Mouse (Mus musculus) adipocyte (in vitro differentiated cells): ENCODE results near the gene Olfr1339.
A peak's percentile ranks its signal among the peaks of the same experiment; 100 is the strongest.

Source experiments
- DNase-seq: peaks from one replicate; pipeline ENCODE4 v3.0.0-alpha.2; 2016; ENCODE audit warnings: low spot score

Gene Olfr1339

DNA sequence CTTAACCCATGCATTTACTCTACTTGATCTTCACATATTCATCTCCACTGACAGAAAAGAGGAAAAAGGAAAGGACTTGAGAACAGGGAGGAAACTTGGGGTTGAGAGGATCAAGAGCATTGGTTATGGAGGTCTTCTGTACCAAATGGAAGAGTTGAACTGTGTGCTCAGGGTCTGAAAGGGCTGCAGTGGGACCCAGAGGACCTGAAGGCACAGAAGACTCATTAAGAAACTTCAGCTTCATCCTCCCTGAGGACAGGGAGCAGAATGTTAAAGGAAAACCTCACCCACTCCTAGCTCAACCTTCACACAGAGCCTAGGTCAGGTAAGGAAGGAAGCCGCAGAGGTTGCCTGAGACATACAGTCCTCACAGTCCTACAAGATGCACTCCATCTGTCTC, at the start of gene Olfr1339:
Olfr1339 (plus strand) TSS at position 301 of the 400 bp plus-strand sequence.
- no peak for DNase-seq

GRCm38 (mm10) chr4:118687086-118687485, 44.9 kb upstream of the Olfr1339 start:
- no peak for DNase-seq

- no peak for DNase-seq
Observed at GRCm38 (mm10) chr4:118692412-118692973, 39.5 kb upstream of the Olfr1339 start, which contains the start of gene Olfr1342. Gene Olfr1342, minus strand, starts transcription at chr4:118692756.

GRCm38 (mm10) chr4:118693812-118694211, 38.2 kb upstream of the Olfr1339 start:
- no peak for DNase-seq

DNA sequence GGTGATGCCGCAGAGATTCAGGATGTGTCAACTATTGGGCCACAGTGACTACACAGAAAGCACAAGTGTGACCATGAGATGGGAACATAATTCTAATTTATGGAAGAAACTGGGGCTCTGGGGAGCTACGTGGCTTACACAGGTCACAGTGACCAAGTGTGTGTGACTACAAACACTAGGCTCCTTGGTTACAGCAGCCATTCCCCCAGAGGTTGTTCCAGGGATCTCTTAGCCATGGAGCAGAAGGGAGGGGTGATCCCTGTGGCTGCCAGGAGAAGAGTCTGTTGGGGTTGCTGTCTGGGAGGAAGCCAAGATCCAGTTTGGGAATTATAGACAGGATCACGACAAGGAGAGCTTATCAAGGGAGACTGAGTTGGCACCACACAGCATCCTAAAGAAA, 28.8 kb upstream of the Olfr1339 start, which contains the start of gene Olfr1341:
Olfr1341 (plus strand) TSS at position 301 of the 400 bp plus-strand sequence.
- DNase-seq, result no peak

- no peak for DNase-seq
Observed at GRCm38 (mm10) chr4:118708086-118708485, 23.9 kb upstream of the Olfr1339 start.

- no peak for DNase-seq
Observed at GRCm38 (mm10) chr4:118711656-118712055, 20.3 kb upstream of the Olfr1339 start.

DNA sequence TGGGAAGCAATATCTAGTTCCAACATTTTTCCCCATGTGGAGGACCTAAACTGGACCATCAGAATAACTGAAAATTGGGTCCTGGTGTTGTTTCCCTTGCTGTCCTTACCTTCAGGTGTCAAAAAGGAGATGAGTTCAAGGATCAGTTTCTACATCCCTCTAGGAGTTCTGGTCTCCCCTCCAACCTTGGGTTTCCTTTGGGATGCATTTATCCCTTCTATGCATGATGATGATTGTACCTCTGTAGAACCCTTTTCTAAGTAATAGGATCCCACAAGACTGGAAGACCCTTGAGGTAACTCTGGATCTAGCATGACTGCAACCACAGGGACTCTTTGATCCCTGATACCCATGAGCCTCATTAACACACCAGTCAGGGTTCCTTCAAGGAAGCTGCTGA, 12.1 kb upstream of the Olfr1339 start, which contains the start of gene Olfr1340:
Olfr1340 (plus strand) TSS at position 301 of the 400 bp plus-strand sequence.
- no peak for DNase-seq

DNA sequence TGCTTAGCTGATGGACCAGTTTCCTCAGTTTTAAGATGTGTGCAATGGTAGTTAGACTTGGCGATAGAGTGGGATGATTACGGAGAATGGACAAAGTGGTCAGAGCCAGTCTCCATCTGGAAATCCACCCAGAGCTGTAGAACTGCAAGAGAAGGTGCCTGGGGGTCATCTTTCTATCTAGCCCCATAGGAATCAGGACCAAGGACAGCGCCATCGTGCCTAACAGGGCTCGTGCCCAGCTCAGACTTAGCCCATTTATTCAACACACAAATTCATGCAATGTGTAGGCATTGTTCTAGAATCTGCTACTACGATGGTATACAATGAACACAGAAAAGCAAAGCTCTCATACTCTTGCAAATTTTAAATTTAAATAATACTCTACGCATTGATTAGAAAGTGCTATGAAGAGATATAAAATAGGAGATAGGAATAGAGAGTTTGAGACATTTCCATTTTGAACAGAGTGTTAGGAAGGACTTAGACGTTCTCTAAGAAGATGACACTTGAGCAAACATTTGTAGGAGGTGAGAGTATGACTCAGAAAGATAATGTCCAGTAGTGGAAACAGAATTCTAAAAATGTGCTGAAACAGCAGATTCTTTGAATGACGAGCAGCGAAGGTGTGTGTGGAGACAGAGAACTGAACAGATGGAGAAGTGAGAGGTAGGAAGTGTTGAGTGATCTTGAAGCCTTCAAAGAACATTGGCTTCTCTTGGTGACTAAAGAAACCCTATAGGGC, 10.1 kb upstream of the Olfr1339 start:
- DNase-seq, result peak; percentile 30

DNA sequence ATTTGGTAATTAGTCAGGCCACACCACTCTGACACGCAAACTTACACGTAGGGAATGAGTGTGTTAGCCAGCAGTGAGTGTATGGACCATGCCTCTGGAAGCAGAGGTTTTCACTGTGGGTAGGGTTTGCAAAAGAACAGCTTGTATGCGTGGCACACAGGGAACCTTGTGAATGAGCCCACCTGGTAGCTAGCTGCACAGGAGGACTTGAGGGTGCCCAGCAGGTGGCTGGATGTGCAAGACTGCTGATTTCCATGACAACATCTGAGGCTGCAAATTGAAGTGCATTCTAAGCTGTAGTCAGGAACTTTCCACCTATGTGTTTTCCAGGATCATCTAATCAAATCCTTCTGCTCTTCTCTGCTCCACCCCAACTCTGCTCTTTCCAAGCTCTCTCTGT, 7.6 kb downstream of the Olfr1339 start:
- DNase-seq, result no peak

DNA sequence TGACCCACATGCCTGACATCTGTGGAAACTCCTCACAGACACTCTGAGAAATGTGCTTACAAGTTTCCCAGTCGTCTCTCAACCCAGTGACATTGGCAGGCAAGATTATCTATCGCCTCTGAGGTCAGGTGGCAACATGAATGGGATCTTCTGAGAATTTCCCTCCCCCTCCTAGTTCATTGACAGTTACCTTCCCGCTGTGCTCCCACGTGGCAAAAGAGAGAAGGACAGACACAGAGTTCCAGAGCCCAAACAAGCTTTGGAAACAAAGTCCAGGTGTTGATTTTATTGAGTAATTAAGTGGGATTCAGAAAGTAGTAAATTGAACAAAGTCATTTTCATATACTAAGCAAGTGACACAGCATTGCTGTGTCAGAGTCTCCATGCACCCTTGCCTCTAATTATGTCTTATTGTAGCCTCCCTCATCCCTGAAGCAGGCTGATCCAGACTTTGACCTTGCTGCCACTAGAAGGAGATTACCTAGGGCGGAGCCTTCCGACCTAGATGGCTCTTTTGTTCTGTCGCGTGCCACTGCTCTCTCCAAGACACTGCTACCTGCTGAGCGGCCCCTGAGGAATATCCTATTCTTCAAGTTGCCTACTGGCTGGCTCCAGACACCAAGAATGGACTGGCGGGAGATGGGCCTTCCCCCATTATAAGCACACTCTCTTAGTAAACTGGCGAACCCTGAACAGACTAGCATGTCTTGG, 9.2 kb downstream of the Olfr1339 start:
- DNase-seq, result no peak

DNA sequence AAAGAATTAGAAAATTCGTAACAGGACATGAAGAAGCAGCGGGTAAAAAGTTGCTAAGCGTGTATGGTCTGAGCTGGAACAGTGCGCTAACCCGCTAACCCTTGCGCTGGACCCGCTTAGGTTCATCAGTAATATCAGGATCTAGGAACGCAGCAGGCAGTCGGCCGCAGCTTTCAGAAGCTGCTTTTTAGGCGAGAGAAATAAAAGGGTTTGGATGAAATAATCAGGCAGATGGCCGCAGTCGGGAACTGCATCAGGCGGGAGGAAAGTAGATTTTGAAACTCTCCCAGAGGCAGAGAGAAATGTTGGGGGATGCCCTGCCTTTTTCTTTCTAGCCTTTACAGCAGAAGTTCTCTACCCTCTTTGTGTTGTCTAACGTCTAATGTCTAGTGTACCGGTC, 9.9 kb downstream of the Olfr1339 start:
- no peak for DNase-seq

- DNase-seq, result no peak
Observed at GRCm38 (mm10) chr4:118758637-118759036, 26.7 kb downstream of the Olfr1339 start, which contains the start of gene Olfr1338. Gene Olfr1338, minus strand, starts transcription at chr4:118758737.

GRCm38 (mm10) chr4:118782486-118782885, 50.5 kb downstream of the Olfr1339 start, which contains the start of gene Olfr1337:
Gene Olfr1337, minus strand, starts transcription at chr4:118782586.
- DNase-seq, result no peak
